9 mouse cellular contexts compared by ENCODE assay signal in the genomic region with DNA sequence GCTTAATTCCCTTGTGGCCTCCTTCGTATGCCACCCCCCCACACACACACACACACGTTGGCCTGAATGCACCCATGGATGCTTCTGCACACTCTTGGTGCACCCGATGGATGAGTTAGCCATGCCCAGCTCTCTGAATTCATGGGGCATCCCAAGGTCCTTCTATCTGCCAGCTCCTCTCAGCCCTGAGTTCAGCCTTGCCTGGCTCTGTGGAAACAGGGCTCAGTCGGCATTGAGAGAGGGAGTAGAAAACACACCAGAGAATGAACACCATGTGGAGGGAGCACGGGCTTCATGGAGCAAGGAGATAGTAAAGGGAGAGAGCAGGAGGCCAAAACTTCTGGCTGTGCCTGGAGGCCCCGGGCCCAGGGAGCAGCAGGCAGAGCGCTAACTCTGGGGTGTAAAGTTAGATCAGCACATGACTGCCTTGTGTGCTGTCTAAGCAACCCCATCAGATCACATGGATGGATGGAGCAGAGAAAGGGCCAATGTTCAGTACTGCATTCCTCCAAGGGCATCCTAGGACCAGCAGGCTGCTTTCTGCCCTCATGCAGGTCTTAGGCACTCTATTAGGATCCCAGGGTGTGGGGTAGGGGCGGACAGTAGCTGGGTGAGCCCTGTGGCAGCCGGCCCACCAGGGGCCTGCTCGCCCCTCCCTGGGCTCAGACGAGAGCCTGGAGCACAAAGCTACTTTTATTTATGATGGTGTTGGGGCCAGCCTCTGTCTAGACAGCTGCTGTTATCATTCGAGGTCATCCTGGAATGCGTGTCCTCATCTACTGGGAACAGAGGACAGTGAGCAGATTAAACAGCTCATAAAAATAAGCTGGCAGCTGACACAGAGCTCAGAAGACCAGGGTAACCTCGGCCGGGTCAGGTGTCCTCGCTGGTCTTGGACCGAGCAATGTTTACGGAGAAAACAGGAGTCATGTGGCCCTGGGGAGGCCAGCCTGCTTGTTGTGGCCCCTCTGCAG.
DNase-seq lines count a peak whose midpoint lies in the region; ATAC-seq lines count a peak whose summit lies in the region.
"Had no signal": no experiment of that assay in that cellular context is flagged by ENCODE, and none has a peak within 500 bp of the region (broad histone marks: within the 10 kb centered on the region; RNA-seq: fewer than 3 reads in every experiment).

No protein-coding gene starts in this region.

- H3K27me3 ChIP-seq in embryonic facial prominence, embryonic 14.5 days (replicated peaks; ENCODE audit: control insufficient read depth, insufficient read depth, low read length): no peaks in the 10 kb centered on the region
- H3K27me3 ChIP-seq in neural tube, embryonic 12.5 days (replicated peaks): no peaks in the 10 kb centered on the region
- H3K27me3 ChIP-seq: hindbrain, embryonic 15.5 days had no signal

- H3K4me2 ChIP-seq in embryonic facial prominence, embryonic 14.5 days (ENCODE audit: low read depth, low read length): no peak overlapping the region
- no peak overlapping the region for H3K4me2 ChIP-seq in neural tube, embryonic 12.5 days (replicated peaks)
- H3K4me2 ChIP-seq: hindbrain, embryonic 15.5 days had no signal

- H3K9me3 ChIP-seq in embryonic facial prominence, embryonic 14.5 days (ENCODE audit: control insufficient read depth, low read length): no peaks in the 10 kb centered on the region
- H3K9me3 ChIP-seq in neural tube, embryonic 12.5 days: no peaks in the 10 kb centered on the region
- H3K9me3 ChIP-seq: hindbrain, embryonic 15.5 days had no signal

- H3K36me3 ChIP-seq in embryonic facial prominence, embryonic 14.5 days (ENCODE audit: control insufficient read depth, insufficient read depth, low read length): no peaks in the 10 kb centered on the region
- no peaks in the 10 kb centered on the region for H3K36me3 ChIP-seq in neural tube, embryonic 12.5 days
- H3K36me3 ChIP-seq: hindbrain, embryonic 15.5 days had no signal

- ATAC-seq in embryonic facial prominence, embryonic 14.5 days (ENCODE audit: low read depth): peak; percentile 39; the same call in 1 of the 2 replicates
- ATAC-seq in neural tube, embryonic 12.5 days (ENCODE audit: low FRiP score, low read depth): peak; percentile 73
- no peak for ATAC-seq in granulocyte monocyte progenitor cell, adult 5-6 weeks (replicated peaks; ENCODE audit: poor library complexity, severe bottlenecking)

- peak overlapping the region; percentile 25; the same call in 1 of the 2 replicates for H3K9ac ChIP-seq in embryonic facial prominence, embryonic 14.5 days (ENCODE audit: low read depth, low read length)
- H3K9ac ChIP-seq in neural tube, embryonic 12.5 days: no peak overlapping the region
- H3K9ac ChIP-seq: hindbrain, embryonic 15.5 days had no signal

- H3K4me1 ChIP-seq in embryonic facial prominence, embryonic 14.5 days (ENCODE audit: control insufficient read depth, insufficient read depth, low read length): peaks cover 40% of the 10 kb centered on the region
- H3K4me1 ChIP-seq in neural tube, embryonic 12.5 days: peaks cover 42% of the 10 kb centered on the region

- peak; percentile 30 for DNase-seq in lung, postnatal 36 days
- DNase-seq in lung, postnatal 25 days (ENCODE audit: low spot score): no peak
- peak; percentile 69 for DNase-seq in embryonic facial prominence, embryonic 14.5 days (ENCODE audit: low spot score)
- DNase-seq in kidney, adult 18-20 months: peak; percentile 56
- DNase-seq in cerebellum, adult 18-20 months: no peak
- no peak for DNase-seq in cerebellum, adult 8-10 months

- WGBS in embryonic facial prominence, embryonic 14.5 days: 60% methylated on average over 18 of the region's 18 CpGs
- 43% methylated on average over 18 of the region's 18 CpGs for WGBS in neural tube, embryonic 12.5 days

- no peak overlapping the region for H3K27ac ChIP-seq in embryonic facial prominence, embryonic 14.5 days (replicated peaks; ENCODE audit: low read depth, low read length)
- H3K27ac ChIP-seq in neural tube, embryonic 12.5 days: no peak overlapping the region
- H3K27ac ChIP-seq: hindbrain, embryonic 15.5 days had no signal

- no peak overlapping the region for H3K4me3 ChIP-seq in embryonic facial prominence, embryonic 14.5 days (ENCODE audit: low read depth, low read length)
- H3K4me3 ChIP-seq in neural tube, embryonic 12.5 days: no peak overlapping the region
- H3K4me3 ChIP-seq: hindbrain, embryonic 15.5 days had no signal

Comparison
In these comparisons a context has a peak if more than half of its experiments do, and no peak if none do; other contexts are left out.
1. DNase-seq: peak in lung, postnatal 36 days (single experiment), embryonic facial prominence, embryonic 14.5 days (single experiment) and kidney, adult 18-20 months (single experiment); none in lung, postnatal 25 days (single experiment), cerebellum, adult 18-20 months (0 of 2) and cerebellum, adult 8-10 months (single experiment).